Mouse (Mus musculus) hindbrain, embryonic 11.5 days (tissue): Measurements from ENCODE around the gene Lyl1. TPM values are rescaled to one million over a fixed set of nuclear protein-coding genes. Genes with fewer than 3 reads are reported as not detected.

Experiments used
- ATAC-seq: fragments of 200-750 bp; cut with Nextera tagmentation; 2 replicates; pipeline ENCODE4 v1.8.0; 2017; ENCODE audit warnings: mild to moderate bottlenecking, moderate TSS enrichment, moderate library complexity; ENCODE audit not compliant: low FRiP score
- DNase-seq: peaks from one replicate; pipeline ENCODE4 v3.0.0-alpha.2; 2015; ENCODE audit warnings: low spot score
- H3K27ac ChIP-seq: fragments of 300-500 bp; sonication (generic); 2 replicates; pipeline ENCODE4 v1.5.1; 2014; ENCODE audit warnings: mild to moderate bottlenecking, low read depth, low read length
- H3K27me3 ChIP-seq: fragments of 300-500 bp; sonication (generic); 2 replicates; pipeline ENCODE4 v1.6.1; 2014; ENCODE audit warnings: mild to moderate bottlenecking, low read length, moderate library complexity, mixed read lengths; ENCODE audit not compliant: control insufficient read depth, insufficient read depth
- H3K36me3 ChIP-seq: fragments of 300-500 bp; sonication (generic); 2 replicates; pipeline ENCODE4 v1.6.1; 2014; ENCODE audit warnings: mild to moderate bottlenecking, low read length, moderate library complexity, mixed read lengths; ENCODE audit not compliant: control insufficient read depth, insufficient read depth
- H3K4me1 ChIP-seq: fragments of 300-500 bp; sonication (generic); replicated peaks from 2 replicates; pipeline ENCODE4 v1.6.1; 2014; ENCODE audit warnings: low read length, mixed read lengths; ENCODE audit not compliant: control insufficient read depth, insufficient read depth
- H3K4me2 ChIP-seq: fragments of 300-500 bp; sonication (generic); replicated peaks from 2 replicates; pipeline ENCODE4 v1.6.1; 2014; ENCODE audit warnings: mild to moderate bottlenecking, low read depth, low read length
- H3K4me3 ChIP-seq: fragments of 300-500 bp; sonication (generic); 2 replicates; pipeline ENCODE4 v1.5.1; 2014; ENCODE audit warnings: low read depth, low read length
- H3K9ac ChIP-seq: fragments of 300-500 bp; sonication (generic); 2 replicates; pipeline ENCODE4 v1.6.1; 2014; ENCODE audit warnings: low read depth, low read length
- H3K9me3 ChIP-seq: fragments of 300-500 bp; sonication (generic); 2 replicates; pipeline ENCODE4 v1.6.1; 2016; ENCODE audit warnings: low read length; ENCODE audit not compliant: control insufficient read depth
- WGBS: fragments of 180-500 bp; shearing (Covaris S2); extraction: QIAGEN DNeasy Blood & Tissue Kit; methylation state at CpG from one replicate; pipeline ENCODE4 v1.1.7; 2014; 5-methylcytosine and 5-hydroxymethylcytosine counted together
- polyA plus RNA-seq: library from polyadenylated mRNA; unstranded; fragments of >200 nt; fragmentation: Nextera tagmentation; extraction: Ambion mirVana; gene quantifications from 2 replicates; pipeline ENCODE4 v1.2.1, GENCODE M21; 2014

Lyl1 gene
- polyA plus RNA-seq, 1 experiment from 2014 or later = 5.4 TPM

DNA sequence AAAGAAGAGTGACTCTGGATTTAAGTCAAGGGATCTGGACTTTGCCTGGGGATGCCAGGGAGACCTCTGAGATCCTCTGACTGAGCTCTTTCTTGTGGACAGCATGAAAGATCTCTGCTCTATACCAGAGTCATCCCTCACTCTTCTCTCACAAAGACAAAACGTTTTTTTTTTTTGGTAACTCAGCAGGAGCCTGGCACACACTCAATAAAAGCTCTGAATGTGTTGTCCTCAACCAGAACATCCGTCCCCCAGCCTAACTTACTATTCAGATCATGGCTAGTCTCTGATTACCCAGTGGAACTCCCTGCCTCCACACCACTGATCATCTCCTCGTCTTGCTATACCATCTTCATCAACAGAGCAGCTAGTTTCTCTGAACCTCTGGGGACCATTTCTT lies 16.7 kb upstream of the Lyl1 start:
- H3K27me3 ChIP-seq = no peaks in the 10 kb centered on the region
- H3K9me3 ChIP-seq = no peaks in the 10 kb centered on the region
- WGBS = 43% methylated on average over 3 of the region's 3 CpGs
- no peaks in the 10 kb centered on the region; the same call in 1 of the 2 replicates for H3K36me3 ChIP-seq
- H3K27ac ChIP-seq = no peak overlapping the region
- no peak overlapping the region for H3K9ac ChIP-seq
- DNase-seq (no peak), ATAC-seq (no peak)
- H3K4me2 ChIP-seq = no peak overlapping the region
- 0 out of 2 replicates have a peak, but pooled peaks cover 2% of the 10 kb centered on the region for H3K4me1 ChIP-seq
- no peak overlapping the region for H3K4me3 ChIP-seq

- H3K4me3 ChIP-seq = peak within 1 kb of the TSS; percentile 76
- H3K9me3 ChIP-seq = no peaks in the 10 kb centered on the region
- ATAC-seq (0 out of 2 replicates have a peak, but pooled peaks have one; percentile 8), DNase-seq (peak; percentile 42)
- H3K4me1 ChIP-seq = 0 out of 2 replicates have a peak, but pooled peaks cover 2% of the 10 kb centered on the region
- H3K27me3 ChIP-seq = no peaks in the 10 kb centered on the region
- peak within 1 kb of the TSS; percentile 84 for H3K27ac ChIP-seq
- no peaks in the 10 kb centered on the region; the same call in 1 of the 2 replicates for H3K36me3 ChIP-seq
- peak within 1 kb of the TSS; percentile 79 for H3K4me2 ChIP-seq
- 10% methylated on average over 20 of the region's 20 CpGs for WGBS
- peak within 1 kb of the TSS; percentile 86 for H3K9ac ChIP-seq
Observed at GRCm38 (mm10) chr8:84686191-84687002, 14.9 kb upstream of the Lyl1 start, which contains the start of gene Trmt1. Gene Trmt1, plus strand, starts transcription at chr8:84686307.

GRCm38 (mm10) chr8:84687003-84687704 lies 14.1 kb upstream of the Lyl1 start:
- Histone ChIP-seq H3K4me3 (peak overlapping the region; percentile 76), H3K4me1 (0 out of 2 replicates have a peak, but pooled peaks cover 2% of the 10 kb centered on the region), H3K9me3 (no peaks in the 10 kb centered on the region), H3K36me3 (no peaks in the 10 kb centered on the region; the same call in 1 of the 2 replicates), H3K4me2 (peak overlapping the region; percentile 79), H3K27me3 (no peaks in the 10 kb centered on the region), H3K9ac (peak overlapping the region; percentile 86), H3K27ac (peak overlapping the region; percentile 84)
- peak; percentile 57 for ATAC-seq
- WGBS = 0% methylated on average over 40 of the region's 62 CpGs
- peak; percentile 67 for DNase-seq

DNA sequence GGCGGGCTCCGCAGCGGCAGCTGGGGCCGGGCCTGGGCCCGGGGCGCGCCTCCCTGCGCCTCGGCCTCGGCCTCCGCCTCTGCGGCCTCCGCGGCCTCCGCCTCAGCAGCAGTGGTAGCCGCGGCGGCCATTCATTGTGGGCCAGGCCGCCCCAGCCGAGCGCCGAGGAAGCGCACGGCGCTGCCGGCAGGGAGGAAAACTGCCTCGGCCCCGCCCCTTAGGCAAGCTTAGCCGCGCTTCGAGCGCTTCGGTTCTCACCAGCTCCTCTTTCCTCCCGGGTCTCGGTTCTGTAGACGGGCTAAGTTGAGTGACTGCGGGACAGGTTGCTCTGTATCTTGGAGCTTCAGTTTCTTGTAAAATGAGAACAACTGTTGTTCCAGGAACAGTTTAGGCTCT lies 13.6 kb upstream of the Lyl1 start, which contains the start of gene Nacc1:
Nacc1 (minus strand) TSS at position 158 of the 396 bp plus-strand sequence.
- DNase-seq = peak; percentile 92
- 0 out of 2 replicates have a peak, but pooled peaks cover 2% of the 10 kb centered on the region for H3K4me1 ChIP-seq
- peak within 1 kb of the TSS; percentile 79 for H3K4me2 ChIP-seq
- H3K9me3 ChIP-seq = no peaks in the 10 kb centered on the region
- no peaks in the 10 kb centered on the region for H3K27me3 ChIP-seq
- peak within 1 kb of the TSS; percentile 76 for H3K4me3 ChIP-seq
- peak within 1 kb of the TSS; percentile 84 for H3K27ac ChIP-seq
- peak within 1 kb of the TSS; percentile 86 for H3K9ac ChIP-seq
- peak; percentile 77 for ATAC-seq
- H3K36me3 ChIP-seq = no peaks in the 10 kb centered on the region
- under 1% methylated on average over 33 of the region's 37 CpGs for WGBS

DNA sequence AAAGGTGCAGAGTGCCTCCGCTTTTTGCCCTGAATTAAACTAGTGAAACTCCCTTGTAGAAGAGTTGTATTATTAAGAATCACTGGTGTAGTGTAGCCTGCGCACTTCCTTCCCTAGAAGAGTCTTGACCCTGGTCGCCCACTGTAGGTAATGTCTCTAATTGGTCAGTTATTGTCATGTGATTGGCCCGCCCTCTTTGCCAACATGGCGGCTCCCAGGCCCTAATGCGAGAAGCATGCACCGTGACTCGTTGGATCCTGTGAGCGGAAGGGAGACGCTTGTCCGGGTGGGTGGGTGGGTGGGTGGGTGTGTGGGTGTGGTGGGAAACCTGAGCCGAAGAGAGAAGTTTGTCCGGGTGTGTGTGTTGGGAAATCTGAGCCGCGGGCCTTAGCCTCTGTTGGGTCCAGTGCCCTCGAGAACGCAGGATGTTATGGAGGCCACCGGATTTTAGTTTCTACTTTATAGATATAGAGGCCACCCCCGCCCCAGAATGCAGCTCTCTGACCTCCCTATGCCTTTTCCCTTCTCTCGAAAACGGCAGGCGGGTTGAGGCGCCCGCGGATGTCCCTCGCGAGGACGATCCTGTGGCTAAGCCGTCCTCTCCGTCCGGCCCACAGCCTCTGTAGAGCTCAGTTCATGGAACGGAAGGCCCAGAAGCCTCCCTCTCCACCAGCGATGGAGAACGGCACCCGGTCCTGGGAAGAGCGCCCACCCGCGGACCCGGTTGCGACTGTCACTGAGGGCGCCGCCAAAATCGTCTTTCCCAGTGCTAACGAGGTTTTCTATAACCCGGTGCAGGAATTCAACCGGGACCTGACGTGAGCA lies 12.0 kb upstream of the Lyl1 start:
- peak overlapping the region; percentile 63 for H3K4me3 ChIP-seq
- H3K4me1 ChIP-seq = 0 out of 2 replicates have a peak, but pooled peaks cover 2% of the 10 kb centered on the region
- peak overlapping the region; percentile 77 for H3K9ac ChIP-seq
- under 1% methylated on average over 47 of the region's 47 CpGs for WGBS
- H3K27me3 ChIP-seq = no peaks in the 10 kb centered on the region
- H3K4me2 ChIP-seq = peak overlapping the region; percentile 93
- ATAC-seq = peak; percentile 86
- DNase-seq = peak; percentile 87
- H3K36me3 ChIP-seq = no peaks in the 10 kb centered on the region
- H3K27ac ChIP-seq = no peak overlapping the region
- H3K9me3 ChIP-seq = no peaks in the 10 kb centered on the region

- Histone ChIP-seq H3K9ac (no peak overlapping the region), H3K9me3 (no peaks in the 10 kb centered on the region), H3K4me3 (no peak overlapping the region), H3K36me3 (no peaks in the 10 kb centered on the region), H3K27me3 (no peaks in the 10 kb centered on the region), H3K27ac (no peak overlapping the region), H3K4me1 (no peaks in the 10 kb centered on the region), H3K4me2 (no peak overlapping the region)
- no peak for ATAC-seq
- no peak for DNase-seq
- WGBS = 82% methylated on average over 4 of the region's 4 CpGs
Observed at GRCm38 (mm10) chr8:84693332-84693731, 7.9 kb upstream of the Lyl1 start.

- H3K27me3 ChIP-seq = no peaks in the 10 kb centered on the region
- H3K4me3 ChIP-seq = no peak overlapping the region
- WGBS = 96% methylated on average over 6 of the region's 6 CpGs
- no peaks in the 10 kb centered on the region for H3K36me3 ChIP-seq
- H3K9ac ChIP-seq = no peak overlapping the region
- ATAC-seq (no peak), DNase-seq (no peak)
- H3K4me1 ChIP-seq = no peaks in the 10 kb centered on the region
- no peaks in the 10 kb centered on the region for H3K9me3 ChIP-seq
- no peak overlapping the region for H3K4me2 ChIP-seq
- H3K27ac ChIP-seq = no peak overlapping the region
Observed at GRCm38 (mm10) chr8:84695140-84695539, 6.1 kb upstream of the Lyl1 start.
